Mouse (Mus musculus): ENCODE data around the gene Ptprcap. TPM values are rescaled to one million over a fixed set of nuclear protein-coding genes. Genes with fewer than 3 reads are reported as not detected.
"Not testable (repeated sequence)": the region's sequence is repeated elsewhere in the genome, so short reads cannot be mapped to it uniquely, and the experiment has no call there.

The Ptprcap gene
- total RNA-seq (2022): under 1 TPM in 2 of 4 experiments, not detected in 2; 0.27 to 0.38 TPM

DNA sequence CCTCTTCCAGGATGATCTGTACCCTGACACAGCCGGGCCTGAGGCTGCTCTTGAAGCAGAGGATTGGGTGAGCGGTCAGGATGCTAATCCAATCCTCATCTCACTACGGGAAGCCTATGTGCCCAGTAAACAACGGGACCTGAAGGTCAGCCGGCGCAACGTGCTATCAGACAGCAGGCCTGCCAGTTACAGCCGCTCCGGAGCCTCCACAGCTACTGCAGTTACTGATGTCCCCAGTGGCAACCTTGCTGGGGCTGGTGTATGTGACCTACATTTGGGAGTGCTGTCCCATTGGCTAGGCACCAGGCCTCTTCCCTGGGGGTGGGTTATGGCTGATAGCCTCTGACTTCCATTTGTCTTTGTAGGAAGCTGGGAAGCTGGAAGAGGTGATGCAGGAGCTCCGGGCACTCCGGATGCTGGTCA is at the start of gene Ptprcap:
Gene Ptprcap (plus strand): TSS at position 373 of the 423 bp plus-strand sequence.
- no peak for DNase-seq (ENCODE audit: low spot score in 2 of 2)

DNA sequence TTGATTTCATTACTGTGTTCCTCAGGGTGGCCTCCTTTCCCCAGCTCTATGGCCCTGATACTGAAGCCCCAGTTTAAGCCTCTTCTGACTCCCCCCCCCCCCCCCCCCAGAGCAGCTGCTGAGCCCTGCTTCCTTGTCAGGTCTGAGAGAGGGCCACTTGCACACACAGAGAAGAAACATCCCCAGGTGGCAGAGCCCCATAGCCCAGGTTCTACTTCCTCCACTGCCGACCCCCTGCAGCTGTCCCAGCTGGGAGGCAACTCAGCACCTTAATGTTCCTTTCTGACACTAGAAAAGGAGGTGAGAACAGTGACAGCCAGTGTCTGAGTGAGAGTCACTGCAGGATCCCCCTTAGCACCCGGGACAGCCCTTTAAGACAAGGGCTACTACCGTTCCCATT is 49.6 kb upstream of the Ptprcap start:
- no peak for DNase-seq (ENCODE audit: low spot score in 2 of 2)

GRCm38 (mm10) chr19:4104675-4105194 is 48.7 kb upstream of the Ptprcap start:
- no peak for DNase-seq (ENCODE audit: low spot score in 2 of 2)

- no peak for DNase-seq (ENCODE audit: low spot score in 2 of 2)
These were observed 46.8 kb upstream of the Ptprcap start for GRCm38 (mm10) chr19:4106654-4107053.

- no peak for DNase-seq (ENCODE audit: low spot score in 2 of 2)
These were observed 44.9 kb upstream of the Ptprcap start for GRCm38 (mm10) chr19:4108535-4108934.

- no peak for DNase-seq (ENCODE audit: low spot score in 2 of 2)
These were observed 41.1 kb upstream of the Ptprcap start for GRCm38 (mm10) chr19:4112063-4112960.

GRCm38 (mm10) chr19:4113186-4113805 is 40.1 kb upstream of the Ptprcap start:
- DNase-seq (ENCODE audit: low spot score in 2 of 2): peak; percentile 67 to 71

DNA sequence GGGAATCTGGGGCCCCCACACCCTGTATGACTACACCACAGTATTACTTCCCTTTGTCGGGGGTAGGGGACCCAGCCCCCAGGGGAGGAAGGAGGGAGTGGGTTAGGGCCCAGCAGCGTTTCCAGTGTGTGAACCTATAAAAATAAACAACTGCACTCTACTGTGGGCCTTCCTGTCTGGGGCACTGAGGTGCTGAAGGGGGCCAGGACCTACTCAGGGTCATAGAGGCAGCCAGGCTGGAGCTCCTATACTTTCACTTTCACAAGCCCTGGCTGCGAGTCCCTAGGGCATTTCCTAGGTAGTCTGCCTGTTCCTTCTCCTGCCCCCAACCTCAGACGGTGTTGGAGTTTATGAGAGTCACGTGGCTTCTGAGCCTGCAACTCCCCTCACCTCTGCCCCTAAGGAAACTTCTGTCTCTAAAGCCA is 39.6 kb upstream of the Ptprcap start:
- DNase-seq (ENCODE audit: low spot score in 2 of 2): no peak

GRCm38 (mm10) chr19:4114551-4114950 is 38.9 kb upstream of the Ptprcap start:
- no peak for DNase-seq (ENCODE audit: low spot score in 2 of 2)

DNA sequence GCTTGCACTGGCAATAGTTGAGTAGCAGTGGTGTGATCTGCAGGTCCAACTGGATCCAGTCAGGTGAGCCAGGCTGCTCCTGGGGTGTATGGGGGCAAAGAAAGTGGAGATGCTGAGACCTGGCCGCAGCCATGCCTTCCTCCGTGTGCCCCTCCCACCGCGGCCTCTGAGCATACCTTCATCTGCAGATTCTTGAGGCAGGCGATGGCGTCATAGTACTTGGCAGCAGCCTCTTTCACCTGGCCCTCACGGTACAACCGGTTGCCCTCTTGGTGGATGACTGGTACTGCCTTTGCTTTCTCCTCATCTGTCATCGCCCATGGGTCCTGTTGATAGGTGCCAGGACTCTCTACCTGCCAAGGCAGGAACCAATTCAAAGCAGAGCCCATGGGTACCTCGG is 38.3 kb upstream of the Ptprcap start:
- DNase-seq (ENCODE audit: low spot score in 2 of 2): no peak

DNA sequence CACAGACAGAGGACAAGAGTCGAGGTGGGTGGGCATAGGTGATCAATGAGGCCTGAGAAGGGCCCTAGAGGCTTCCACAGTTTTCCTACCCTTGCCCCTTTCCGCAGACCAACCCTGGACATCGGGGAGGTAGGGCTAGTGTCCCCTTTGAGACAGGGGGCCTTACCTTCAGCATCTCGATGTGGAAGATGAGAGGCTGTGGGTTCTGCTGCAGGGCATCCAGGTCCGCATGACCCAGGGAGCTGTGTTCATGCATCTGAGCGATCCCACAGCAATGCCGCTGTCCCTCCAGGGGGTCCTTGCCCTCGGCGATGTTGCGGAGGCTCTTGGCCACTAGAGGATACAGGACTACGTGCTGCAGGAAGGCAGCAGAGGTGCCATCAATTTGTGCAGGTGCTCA is 37.6 kb upstream of the Ptprcap start:
- no peak for DNase-seq (ENCODE audit: low spot score in 2 of 2)

DNA sequence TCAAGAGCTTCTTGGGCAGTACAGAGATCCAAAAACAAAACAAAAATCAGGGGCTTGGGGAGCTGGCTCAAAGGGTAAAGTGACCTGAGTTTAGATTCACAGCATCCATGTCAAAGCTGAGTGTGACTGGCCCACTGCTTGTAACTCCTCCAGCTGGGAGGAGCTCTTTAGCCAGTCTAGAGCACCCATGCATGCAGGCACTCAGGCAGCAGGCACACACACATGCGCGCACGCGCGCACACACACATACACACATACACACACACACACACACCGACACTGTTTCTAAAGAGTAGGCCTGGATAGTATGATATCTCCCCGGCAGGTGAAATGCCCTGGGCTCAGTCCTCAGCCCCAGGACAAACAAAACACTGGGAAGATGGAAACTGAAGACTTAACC is 36.4 kb upstream of the Ptprcap start:
- no peak for DNase-seq (ENCODE audit: low spot score in 2 of 2)

GRCm38 (mm10) chr19:4118350-4118749 is 35.1 kb upstream of the Ptprcap start:
- DNase-seq (ENCODE audit: low spot score in 2 of 2): no peak

DNA sequence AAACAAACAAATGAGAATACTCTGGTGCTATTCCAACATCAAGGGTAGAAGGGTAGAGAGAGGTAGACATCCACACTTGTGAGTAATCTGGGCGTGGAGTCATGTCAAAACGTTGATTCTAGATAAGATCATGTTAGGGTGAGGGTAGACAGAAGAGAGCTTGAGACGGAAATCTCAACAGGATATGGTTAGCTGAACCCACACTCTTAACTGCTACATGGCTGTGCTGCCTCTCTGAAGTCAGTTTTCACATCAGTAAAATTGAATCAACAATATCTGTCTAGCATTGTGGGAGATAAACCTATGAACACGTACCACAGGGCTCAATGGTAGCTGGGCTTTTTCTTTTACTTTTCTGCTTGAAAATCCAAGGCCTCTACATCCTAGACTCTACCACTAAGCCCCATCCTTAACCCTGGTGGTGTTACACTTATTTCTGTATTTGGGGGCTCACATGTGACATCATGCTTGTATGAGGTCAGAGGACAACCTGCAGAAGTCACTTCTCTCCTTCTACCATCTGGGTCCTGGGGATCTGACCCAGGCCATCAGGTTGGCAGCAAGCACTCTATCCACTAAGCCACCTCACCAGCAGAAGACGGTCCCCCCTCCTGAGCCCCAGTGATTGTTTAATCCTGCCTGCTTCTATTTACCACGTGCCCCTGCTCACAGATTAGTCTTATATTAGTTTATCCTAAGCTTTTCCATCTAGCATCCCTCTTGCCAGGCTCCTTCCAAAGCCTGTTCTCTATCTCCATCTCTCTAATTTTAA is 33.5 kb upstream of the Ptprcap start:
- no peak for DNase-seq (ENCODE audit: low spot score in 2 of 2)

GRCm38 (mm10) chr19:4120496-4120895 is 32.9 kb upstream of the Ptprcap start:
- no peak for DNase-seq (ENCODE audit: low spot score in 2 of 2)

GRCm38 (mm10) chr19:4121097-4121805 is 32.2 kb upstream of the Ptprcap start:
- peak; percentile 98 for DNase-seq (ENCODE audit: low spot score in 2 of 2)

- DNase-seq (ENCODE audit: low spot score in 2 of 2): not testable (repeated sequence)
These were observed 31.5 kb upstream of the Ptprcap start for GRCm38 (mm10) chr19:4121896-4122295.

GRCm38 (mm10) chr19:4122411-4123370 is 30.7 kb upstream of the Ptprcap start:
- no peak for DNase-seq (ENCODE audit: low spot score in 2 of 2)

DNA sequence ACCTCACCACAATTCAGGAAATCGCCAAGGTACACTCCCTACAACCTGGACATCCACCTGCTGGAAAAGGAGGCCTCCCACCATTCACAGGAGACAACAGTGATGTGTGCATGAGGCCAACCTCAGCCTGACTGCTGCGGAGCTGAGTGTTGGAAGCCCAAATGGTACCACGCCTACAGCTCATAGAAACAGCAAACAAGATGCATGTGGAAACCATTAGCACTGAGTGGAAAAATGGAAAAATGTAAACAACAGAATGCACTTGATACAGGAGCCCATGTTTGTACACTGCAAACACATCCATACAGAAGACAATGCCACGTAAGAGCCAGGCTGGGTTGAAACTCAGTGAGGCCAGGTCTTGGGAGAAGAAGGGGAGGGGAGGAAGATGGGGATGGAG is 29.0 kb upstream of the Ptprcap start:
- DNase-seq (ENCODE audit: low spot score in 2 of 2): no peak

DNA sequence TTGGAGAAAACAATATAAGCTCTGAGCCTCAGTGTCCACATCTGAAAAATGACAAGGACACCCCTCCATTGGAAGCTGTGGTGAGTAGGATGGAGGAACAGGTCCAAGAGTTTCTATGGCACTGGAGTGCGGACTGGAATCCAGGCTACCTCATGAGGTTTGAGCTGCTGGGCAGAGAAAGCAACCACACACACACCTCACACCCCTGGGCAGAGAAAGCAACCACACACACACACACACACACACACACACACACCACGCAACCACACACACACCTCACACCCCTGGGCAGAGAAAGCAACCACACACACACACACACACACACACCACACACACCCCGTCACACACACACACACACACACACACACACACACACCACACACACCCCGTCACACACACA is 28.1 kb upstream of the Ptprcap start:
- DNase-seq (ENCODE audit: low spot score in 2 of 2): not testable (repeated sequence)

Measured in gastrocnemius, adult 8-10 months (tissue).